Mouse (Mus musculus): ENCODE measurements around the gene Calr4. TPM values are rescaled to one million over a fixed set of nuclear protein-coding genes. Genes with fewer than 3 reads are reported as not detected.
A peak's percentile ranks its signal among the peaks of the same experiment; 100 is the strongest.

The Calr4 gene
- under 1 TPM; 0.79 to 0.86 TPM for total RNA-seq (2021)
- long read RNA-seq, experiment 1, partial matches to known transcripts = 4 of 4 reads
- long read RNA-seq, experiment 1, other reads (novel, unspliced or antisense) = 0 of 4 reads
- long read RNA-seq, experiment 2, partial matches to known transcripts = 2 of 2 reads
- long read RNA-seq, experiment 2, other reads (novel, unspliced or antisense) = 0 of 2 reads

DNA sequence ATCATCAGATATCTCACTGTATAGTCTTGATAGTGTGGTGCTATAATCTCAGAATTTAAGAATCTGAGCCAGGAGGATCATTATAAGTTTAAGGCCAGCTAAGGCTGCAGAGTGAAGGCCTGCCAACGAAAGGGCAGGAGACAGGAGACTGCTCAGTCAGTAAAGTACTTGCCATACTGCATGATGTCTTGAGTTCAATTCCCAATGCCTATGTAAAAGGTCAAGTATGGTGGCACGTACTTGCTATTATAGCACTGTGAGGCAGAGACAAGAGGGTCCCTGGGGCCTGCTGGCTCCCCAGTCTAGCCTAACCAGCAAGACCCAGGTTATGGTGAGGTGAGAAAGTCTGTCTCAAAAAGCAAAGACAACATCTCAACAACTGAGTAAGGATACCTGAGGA lies at the start of gene Calr4:
Gene Calr4, plus strand, starts transcription at position 301 of the 400 bp plus-strand sequence.
- Histone ChIP-seq H3K27ac (peak within 1 kb of the TSS; percentile 58), H3K4me3 (no peak within 1 kb of the TSS)
- DNase-seq (ENCODE audit: low spot score in 2 of 2) = no peak
- TF ChIP-seq CTCF (conservative IDR thresholded peaks at IDR 0.05) = no peak

DNA sequence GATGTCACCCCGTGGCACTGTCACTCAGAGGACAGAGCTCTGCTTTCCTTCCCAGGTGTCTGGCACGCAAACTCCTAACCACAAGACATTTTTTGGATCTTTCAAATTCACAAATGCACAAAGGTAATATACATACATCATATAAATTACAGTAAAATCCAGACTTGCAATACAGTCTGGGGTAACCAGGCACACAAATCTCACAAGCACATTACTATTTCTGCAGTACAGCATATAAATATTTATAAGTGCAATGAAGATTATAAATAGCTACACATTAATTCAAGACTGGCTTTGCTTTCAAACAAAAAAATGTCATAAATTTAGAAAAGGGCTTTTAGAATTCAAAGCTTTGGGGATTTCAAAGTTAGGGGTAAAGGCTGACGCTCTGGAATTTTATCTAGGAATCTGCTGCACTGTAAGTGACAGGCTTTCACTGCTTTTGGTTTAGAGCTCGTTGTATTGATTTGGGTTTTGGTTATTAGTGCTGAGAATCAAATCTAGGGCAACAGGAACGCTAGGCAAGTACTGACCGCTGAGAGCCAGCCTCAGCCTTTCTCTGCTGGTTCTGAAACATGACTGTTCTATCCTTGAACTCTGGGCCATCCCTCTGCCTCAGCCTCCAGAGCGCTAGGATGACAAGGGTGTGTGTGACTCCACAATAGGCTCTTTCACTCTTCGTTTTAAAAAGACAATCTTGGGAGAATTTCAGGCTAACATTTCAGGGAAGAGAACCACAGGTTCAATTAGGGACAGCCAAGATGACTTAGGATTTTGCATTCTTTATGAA lies 48.5 kb upstream of the Calr4 start:
- Histone ChIP-seq H3K4me3 (no peak overlapping the region), H3K27ac (no peak overlapping the region)
- TF ChIP-seq CTCF (conservative IDR thresholded peaks at IDR 0.05) = no peak
- no peak for DNase-seq (ENCODE audit: low spot score in 2 of 2)

DNA sequence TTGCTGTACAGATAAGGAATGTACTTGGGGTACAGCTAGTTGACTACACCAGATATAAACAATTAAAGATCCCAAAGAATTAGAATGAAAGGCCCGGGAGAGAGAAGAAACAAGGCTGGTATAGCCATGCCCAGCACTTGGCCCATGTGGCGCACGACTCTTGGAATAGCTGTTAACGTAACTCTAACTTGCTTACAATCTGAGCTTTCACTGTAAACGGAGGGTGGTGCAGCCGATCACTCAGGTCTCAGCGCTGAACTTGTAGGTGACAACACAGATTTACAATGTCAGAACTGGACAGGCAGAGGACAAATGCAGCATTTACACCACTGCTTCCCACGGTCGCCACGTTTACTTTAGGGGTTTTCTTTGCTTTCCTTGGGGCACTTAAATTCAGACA lies 42.7 kb upstream of the Calr4 start:
- Histone ChIP-seq H3K27ac (no peak overlapping the region), H3K4me3 (no peak overlapping the region)
- TF ChIP-seq CTCF (conservative IDR thresholded peaks at IDR 0.05) = no peak
- no peak for DNase-seq (ENCODE audit: low spot score in 2 of 2)

DNA sequence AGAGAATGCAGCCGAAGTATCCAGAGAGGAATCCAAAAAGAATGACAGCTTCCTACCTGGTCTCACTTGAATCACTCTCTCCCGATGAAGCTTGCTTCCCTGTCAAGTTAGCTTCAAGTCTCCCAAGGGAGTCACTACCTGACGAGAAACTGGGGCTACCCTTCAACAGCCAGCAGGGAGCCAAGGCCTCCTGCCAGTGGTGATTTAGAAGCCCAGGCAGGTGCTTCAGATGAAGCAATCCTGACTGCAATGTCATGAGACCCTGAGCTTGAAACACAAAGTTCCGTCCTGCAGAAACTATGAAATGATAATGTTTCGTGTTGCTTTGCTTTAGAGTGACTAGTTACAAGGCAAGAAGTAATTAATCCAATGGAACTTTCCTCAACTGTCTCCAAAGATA lies 40.4 kb upstream of the Calr4 start:
- TF ChIP-seq CTCF (conservative IDR thresholded peaks at IDR 0.05) = no peak
- no peak for DNase-seq (ENCODE audit: low spot score in 2 of 2)

DNA sequence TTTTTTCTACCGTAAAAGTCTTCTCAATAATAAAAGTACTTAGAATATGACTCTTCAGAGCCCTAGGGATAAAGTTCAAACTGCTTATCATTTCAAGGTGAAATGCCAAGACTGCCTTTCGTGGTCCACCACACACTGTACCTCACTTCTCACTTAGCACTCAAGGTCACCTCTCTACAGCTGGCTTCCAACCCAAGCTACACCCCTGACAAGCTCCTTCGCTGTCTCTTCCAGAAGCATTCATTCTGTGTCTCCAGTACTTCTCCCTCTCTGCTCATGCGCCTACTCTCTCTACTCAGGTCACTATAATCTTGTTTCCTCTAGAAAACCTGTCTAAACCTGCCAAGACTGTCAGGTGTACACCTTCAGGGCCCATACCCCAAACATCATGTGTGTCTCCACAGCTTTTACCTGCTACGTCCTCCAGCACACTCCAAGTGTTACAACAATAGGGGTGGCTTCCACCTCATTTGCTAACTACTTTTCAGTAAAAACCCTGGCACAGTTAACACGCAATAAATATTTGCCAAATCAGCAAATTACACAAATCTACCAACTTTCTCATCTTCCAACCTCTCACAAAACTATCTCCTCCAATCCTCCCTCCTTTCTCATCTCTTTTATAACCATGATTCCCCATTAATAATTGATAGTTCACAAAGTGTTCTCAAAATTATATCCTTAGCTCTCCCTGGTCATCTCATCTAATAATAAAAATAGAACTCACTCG lies 38.2 kb upstream of the Calr4 start:
- no peak for DNase-seq (ENCODE audit: low spot score in 2 of 2)
- H3K4me3 ChIP-seq = no peak overlapping the region
- TF ChIP-seq CTCF (conservative IDR thresholded peaks at IDR 0.05) = no peak
- no peak overlapping the region for H3K27ac ChIP-seq

More for the DNA sequence above, 40.4 kb upstream of the Calr4 start:
- Histone ChIP-seq H3K4me3 (no peak overlapping the region), H3K27ac (no peak overlapping the region)

DNA sequence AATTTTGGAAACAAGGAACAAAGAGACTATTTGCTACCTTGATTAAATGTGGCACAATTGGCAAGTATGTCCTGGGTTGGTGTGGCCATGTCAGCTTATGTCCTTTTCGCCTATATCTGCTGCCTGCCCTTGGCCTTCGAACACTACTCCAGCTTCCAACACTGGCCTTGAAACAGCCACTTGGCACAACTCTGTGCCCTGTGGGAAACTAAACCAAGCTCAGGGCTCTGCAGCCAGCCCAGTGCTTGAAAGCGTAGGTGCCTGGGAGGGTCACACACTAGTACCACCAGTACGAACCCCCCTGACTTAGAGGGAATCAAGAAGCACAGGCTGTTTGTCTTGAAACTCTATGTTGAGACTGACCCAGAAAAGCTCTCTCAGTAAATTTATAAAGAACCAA lies 35.2 kb upstream of the Calr4 start:
- H3K4me3 ChIP-seq = no peak overlapping the region
- H3K27ac ChIP-seq = peak overlapping the region; percentile 98
- no peak for TF ChIP-seq CTCF (conservative IDR thresholded peaks at IDR 0.05)
- DNase-seq (ENCODE audit: low spot score in 2 of 2) = no peak

DNA sequence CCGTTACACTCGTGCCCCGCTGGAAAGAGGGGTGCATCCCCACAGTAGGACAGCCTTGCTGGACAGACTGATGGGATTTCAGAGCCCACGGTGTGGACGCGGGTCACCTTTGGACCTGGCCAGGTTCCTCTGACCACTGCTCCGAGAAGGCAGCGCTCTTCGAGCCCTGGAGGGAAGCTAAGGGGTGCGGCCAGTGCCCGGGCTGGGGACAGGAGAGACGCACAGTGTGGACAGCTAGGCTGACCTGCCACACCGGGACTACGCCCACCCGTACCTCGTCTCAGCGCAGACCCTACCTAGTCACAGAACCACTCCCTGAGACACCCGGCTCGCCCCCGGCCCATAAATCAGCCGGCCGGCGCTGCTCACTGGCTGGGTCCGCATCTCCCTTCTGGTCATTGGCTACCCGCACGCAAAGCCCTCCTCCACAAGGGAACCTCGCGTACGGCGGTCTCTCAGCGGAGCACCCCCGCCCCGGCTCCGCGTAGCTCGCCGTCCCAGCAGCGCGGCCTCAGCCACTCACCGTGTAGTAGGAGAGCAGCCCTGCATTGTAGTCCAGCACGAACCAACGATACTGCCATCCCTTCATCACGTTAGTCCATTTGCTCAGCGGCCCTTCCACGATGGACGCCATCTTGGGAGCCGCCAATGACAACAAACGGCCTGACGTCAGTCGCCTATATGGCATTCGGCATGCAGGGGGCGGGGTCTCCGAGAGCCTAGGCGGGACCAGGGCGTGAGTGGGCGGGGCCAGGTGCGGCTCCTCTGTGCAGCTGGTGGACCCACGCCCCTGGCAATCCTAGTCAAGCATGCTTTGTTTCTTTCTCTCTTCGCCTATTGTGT lies 32.5 kb upstream of the Calr4 start, which contains the start of gene Osbpl9:
Gene Osbpl9, minus strand, starts transcription at position 691 of the 843 bp plus-strand sequence.
- H3K27ac ChIP-seq = peak within 1 kb of the TSS; percentile 98
- TF ChIP-seq CTCF (conservative IDR thresholded peaks at IDR 0.05) = no peak; the same call in 1 of the 2 replicates
- peak within 1 kb of the TSS; percentile 86 for H3K4me3 ChIP-seq
- DNase-seq (ENCODE audit: low spot score in 2 of 2) = peak; percentile 96 to 98

DNA sequence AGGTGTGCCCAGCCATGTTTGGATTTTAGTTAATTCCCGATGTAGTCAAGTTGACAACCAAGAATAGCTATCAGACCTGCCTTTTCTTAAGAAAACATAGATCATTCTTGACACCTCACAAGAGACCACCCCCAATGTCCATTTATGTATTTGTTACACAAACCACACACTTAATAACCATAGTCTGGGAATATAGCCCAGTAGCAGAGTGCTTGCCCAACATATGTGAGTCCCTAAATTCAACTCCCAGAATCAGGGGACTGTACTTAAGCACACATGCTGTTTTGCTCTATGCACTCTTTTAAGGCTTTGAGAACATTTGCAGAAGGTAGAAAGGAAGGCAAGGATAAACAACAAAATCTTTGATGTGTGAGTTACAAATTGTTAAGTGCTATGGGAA lies 30.4 kb upstream of the Calr4 start:
- no peak for TF ChIP-seq CTCF (conservative IDR thresholded peaks at IDR 0.05)
- H3K4me3 ChIP-seq = no peak overlapping the region
- no peak for DNase-seq (ENCODE audit: low spot score in 2 of 2)
- no peak overlapping the region for H3K27ac ChIP-seq

DNA sequence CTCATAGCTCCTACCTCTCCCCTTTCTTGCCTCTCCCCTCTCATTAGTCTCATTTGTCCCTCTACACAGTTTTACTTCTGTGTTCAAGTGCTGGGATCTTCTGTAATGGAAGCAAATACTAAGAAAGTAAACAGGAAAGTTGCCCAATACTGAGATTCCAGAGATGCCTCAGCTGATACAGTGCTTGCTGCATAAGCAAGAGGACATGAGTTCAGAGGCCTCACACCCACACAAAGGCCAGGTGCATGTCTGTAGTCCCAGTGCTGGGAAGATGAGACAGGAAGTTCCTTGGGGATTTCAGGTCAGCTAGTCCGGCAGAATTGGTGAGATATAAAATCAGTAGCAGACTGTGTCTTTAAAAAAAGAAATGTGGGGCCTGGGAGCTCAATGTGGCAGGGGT lies 29.9 kb upstream of the Calr4 start:
- Histone ChIP-seq H3K4me3 (no peak overlapping the region), H3K27ac (no peak overlapping the region)
- no peak for DNase-seq (ENCODE audit: low spot score in 2 of 2)
- TF ChIP-seq CTCF (conservative IDR thresholded peaks at IDR 0.05) = no peak

DNA sequence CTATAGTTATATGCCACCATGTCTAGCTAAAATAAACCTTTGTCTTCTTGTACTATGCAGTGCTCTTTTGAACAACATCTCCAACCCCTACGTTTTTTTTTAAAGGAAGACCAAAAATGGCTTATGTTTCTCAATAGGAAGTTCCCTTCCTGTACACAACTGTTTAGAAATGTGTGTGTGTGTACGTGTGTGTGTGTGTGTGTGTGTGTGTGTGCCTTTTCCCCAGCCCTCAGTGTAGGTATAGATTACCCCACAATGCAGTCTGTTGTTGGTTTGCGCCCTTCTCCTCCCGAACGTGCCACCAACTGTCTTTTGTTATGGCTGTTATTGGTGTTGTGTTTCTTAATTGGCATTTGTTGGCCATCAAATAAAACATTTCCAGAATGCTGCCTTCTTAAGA lies 26.8 kb upstream of the Calr4 start:
- Histone ChIP-seq H3K27ac (no peak overlapping the region), H3K4me3 (no peak overlapping the region)
- TF ChIP-seq CTCF (conservative IDR thresholded peaks at IDR 0.05) = no peak
- DNase-seq (ENCODE audit: low spot score in 2 of 2) = no peak

DNA sequence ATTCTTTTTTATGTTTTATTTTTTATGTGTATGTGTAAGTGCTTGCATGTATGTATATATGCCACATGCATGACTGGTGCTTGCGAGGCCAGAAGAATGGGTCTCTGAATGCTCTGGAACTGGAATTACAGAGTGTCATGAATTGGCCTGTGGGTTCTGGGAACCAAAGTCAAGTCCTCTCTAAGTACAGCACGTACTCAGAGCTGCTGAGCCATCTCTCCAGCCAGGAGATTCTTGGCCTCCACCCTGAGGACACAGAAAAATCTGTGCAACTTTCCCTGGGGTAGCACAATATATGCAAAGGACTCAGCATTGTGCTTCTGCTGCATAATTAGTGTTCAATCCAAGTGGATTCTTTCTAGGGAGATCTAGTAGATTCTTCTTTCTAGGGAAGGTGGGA lies 24.0 kb upstream of the Calr4 start:
- Histone ChIP-seq H3K4me3 (no peak overlapping the region), H3K27ac (no peak overlapping the region)
- no peak for TF ChIP-seq CTCF (conservative IDR thresholded peaks at IDR 0.05)
- no peak for DNase-seq (ENCODE audit: low spot score in 2 of 2)

DNA sequence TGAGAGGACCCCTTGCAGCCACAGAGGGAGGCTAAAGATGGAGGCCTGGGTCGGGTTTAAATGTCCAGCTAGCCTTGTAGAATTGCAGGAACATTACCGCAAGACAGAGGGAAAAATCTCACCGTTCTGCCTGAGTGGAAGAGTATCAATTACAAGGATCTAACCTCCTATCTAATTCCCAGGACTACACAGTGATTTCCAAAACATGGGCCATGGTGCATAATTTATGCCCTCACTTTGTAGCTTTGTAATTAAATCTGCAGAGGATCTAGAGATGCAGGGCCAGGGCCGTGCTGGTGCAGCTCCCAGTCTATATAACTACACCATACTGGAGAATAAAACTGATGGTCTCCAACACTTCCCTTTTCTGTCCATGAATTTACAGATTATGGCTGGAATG lies 23.4 kb upstream of the Calr4 start:
- no peak overlapping the region for H3K4me3 ChIP-seq
- no peak for TF ChIP-seq CTCF (conservative IDR thresholded peaks at IDR 0.05)
- no peak for DNase-seq (ENCODE audit: low spot score in 2 of 2)
- H3K27ac ChIP-seq = no peak overlapping the region

All from layer of hippocampus, adult 2 months (tissue).